Mouse (Mus musculus) lung, adult 2 months (tissue): ENCODE data around the gene Golga5. TPM values are rescaled to one million over a fixed set of nuclear protein-coding genes. Genes with fewer than 3 reads are reported as not detected.
A peak's percentile ranks its signal among the peaks of the same experiment; 100 is the strongest.

Experiments used
- DNase-seq: peaks from one replicate; pipeline ENCODE4 v3.0.0; 2022
- H3K4me1 ChIP-seq: fragments of 200-500 bp; 2 replicates; pipeline ENCODE4 v1.6.1; 2011; ENCODE audit warnings: low read length; ENCODE audit not compliant: control insufficient read depth, insufficient read depth
- H3K4me3 ChIP-seq: fragments of 200-500 bp; replicated peaks from 2 replicates; pipeline ENCODE3; 2011; ENCODE audit warnings: low read depth, mild to moderate bottlenecking, control low read depth, low read length; ENCODE audit errors: extremely low read depth
- CTCF ChIP-seq: fragments of 200-500 bp; IDR thresholded peaks from 2 replicates; pipeline ENCODE4 v1.5.1; 2011; ENCODE audit warnings: mild to moderate bottlenecking, low read length, control low read depth; ENCODE audit not compliant: insufficient read depth
- POLR2A ChIP-seq: fragments of 200-500 bp; IDR thresholded peaks from 2 replicates; pipeline ENCODE4 v1.6.1; 2011; ENCODE audit warnings: low read depth, mild to moderate bottlenecking, control low read depth, low read length, borderline replicate concordance; ENCODE audit errors: extremely low read depth
- WGBS: fragments of 180-500 bp; shearing (Covaris S2); methylation state at CpG from one replicate; pipeline ENCODE4 v1.1.7; 2018; 5-methylcytosine and 5-hydroxymethylcytosine counted together
- polyA plus RNA-seq: library from polyadenylated mRNA; depleted of rRNA; stranded (reverse); fragments of >200 nt; gene quantifications from 2 replicates; pipeline ENCODE4 v1.2.3, GENCODE M21; 2012

Golga5 gene
- polyA plus RNA-seq, 1 experiment: 11.9 TPM

- 90% methylated on average over 5 of the region's 5 CpGs for WGBS
- no peak for TF ChIP-seq CTCF
- TF ChIP-seq POLR2A: no peak
- Histone ChIP-seq H3K4me3 (no peak overlapping the region), H3K4me1 (peaks cover 3% of the 10 kb centered on the region; the same call in 1 of the 2 replicates)
- DNase-seq: no peak
These were observed 39.3 kb upstream of the Golga5 start for GRCm38 (mm10) chr12:102429656-102430055.

GRCm38 (mm10) chr12:102430228-102430627 lies 38.7 kb upstream of the Golga5 start:
- TF ChIP-seq POLR2A: no peak
- TF ChIP-seq CTCF: no peak
- 84% methylated on average over 4 of the region's 4 CpGs for WGBS

GRCm38 (mm10) chr12:102432238-102432637 lies 36.7 kb upstream of the Golga5 start:
- H3K4me1 ChIP-seq: peaks cover 4% of the 10 kb centered on the region
- WGBS: 61% methylated on average over 12 of the region's 12 CpGs
- DNase-seq: no peak
- no peak overlapping the region for H3K4me3 ChIP-seq
- TF ChIP-seq POLR2A: no peak
- TF ChIP-seq CTCF: no peak

More at GRCm38 (mm10) chr12:102430228-102430627, 38.7 kb upstream of the Golga5 start:
- H3K4me3 ChIP-seq: no peak overlapping the region
- DNase-seq: no peak
- H3K4me1 ChIP-seq: no peaks in the 10 kb centered on the region; the same call in 1 of the 2 replicates

- H3K4me3 ChIP-seq: no peak overlapping the region
- peaks cover 15% of the 10 kb centered on the region for H3K4me1 ChIP-seq
- 81% methylated on average over 4 of the region's 4 CpGs for WGBS
- TF ChIP-seq POLR2A (no peak), CTCF (no peak)
- no peak for DNase-seq
These were observed 34.8 kb upstream of the Golga5 start for GRCm38 (mm10) chr12:102434107-102434506.

GRCm38 (mm10) chr12:102436939-102437526 lies 31.9 kb upstream of the Golga5 start:
- TF ChIP-seq POLR2A (no peak), CTCF (no peak)
- WGBS: 39% methylated on average over 10 of the region's 10 CpGs
- DNase-seq: no peak
- H3K4me3 ChIP-seq: no peak overlapping the region
- H3K4me1 ChIP-seq: peaks cover 15% of the 10 kb centered on the region

GRCm38 (mm10) chr12:102437952-102438351 lies 31.0 kb upstream of the Golga5 start:
- Histone ChIP-seq H3K4me1 (peaks cover 15% of the 10 kb centered on the region), H3K4me3 (peak overlapping the region; percentile 7)
- WGBS: 46% methylated on average over 5 of the region's 5 CpGs
- no peak for DNase-seq
- no peak for TF ChIP-seq POLR2A
- TF ChIP-seq CTCF: no peak

GRCm38 (mm10) chr12:102438983-102439631 lies 29.8 kb upstream of the Golga5 start:
- no peak for DNase-seq
- Histone ChIP-seq H3K4me3 (peak overlapping the region; percentile 73), H3K4me1 (peaks cover 15% of the 10 kb centered on the region)
- TF ChIP-seq POLR2A (no peak), CTCF (no peak)
- under 1% methylated on average over 20 of the region's 20 CpGs for WGBS

- TF ChIP-seq POLR2A (peak; percentile 61; the same call in 1 of the 2 replicates), CTCF (no peak)
- peaks cover 15% of the 10 kb centered on the region for H3K4me1 ChIP-seq
- peak within 1 kb of the TSS; percentile 73 for H3K4me3 ChIP-seq
- WGBS: under 1% methylated on average over 28 of the region's 28 CpGs
- DNase-seq: peak; percentile 98
These were observed 29.3 kb upstream of the Golga5 start, which contains the start of gene Lgmn for GRCm38 (mm10) chr12:102439632-102440023. Gene Lgmn, minus strand, starts transcription at chr12:102439813.

GRCm38 (mm10) chr12:102440551-102440950 lies 28.4 kb upstream of the Golga5 start:
- WGBS: 79% methylated on average over 7 of the region's 7 CpGs
- TF ChIP-seq POLR2A (no peak), CTCF (no peak)
- H3K4me3 ChIP-seq: no peak overlapping the region
- H3K4me1 ChIP-seq: peaks cover 15% of the 10 kb centered on the region
- no peak for DNase-seq

GRCm38 (mm10) chr12:102441141-102441540 lies 27.8 kb upstream of the Golga5 start:
- 90% methylated on average over 6 of the region's 6 CpGs for WGBS
- no peak for DNase-seq
- H3K4me3 ChIP-seq: no peak overlapping the region
- peaks cover 15% of the 10 kb centered on the region for H3K4me1 ChIP-seq
- no peak for TF ChIP-seq CTCF
- no peak for TF ChIP-seq POLR2A
